Mouse (Mus musculus) stomach, postnatal 0 days (tissue): ENCODE data around the gene Prmt1. TPM values are rescaled to one million over a fixed set of nuclear protein-coding genes. Genes with fewer than 3 reads are reported as not detected.
A peak's percentile ranks its signal among the peaks of the same experiment; 100 is the strongest.

Experiments
- ATAC-seq: fragments of 200-750 bp; cut with Nextera tagmentation; 2 replicates; pipeline ENCODE4 v1.8.0; 2017; ENCODE audit not compliant: low FRiP score, low TSS enrichment
- DNase-seq: peaks from one replicate; pipeline ENCODE4 v3.0.0-alpha.2; 2016; ENCODE audit warnings: low spot score
- H3K27ac ChIP-seq: fragments of 300-500 bp; sonication (generic); replicated peaks from 2 replicates; pipeline ENCODE4 v1.5.1; 2014; ENCODE audit warnings: mild to moderate bottlenecking, control low read depth
- H3K27me3 ChIP-seq: fragments of 300-500 bp; sonication (generic); 2 replicates; pipeline ENCODE4 v1.6.1; 2014; ENCODE audit warnings: low read length; ENCODE audit not compliant: control insufficient read depth, insufficient read depth
- H3K36me3 ChIP-seq: fragments of 300-500 bp; sonication (generic); 2 replicates; pipeline ENCODE4 v1.6.1; 2014; ENCODE audit warnings: low read length, mixed read lengths; ENCODE audit not compliant: control insufficient read depth, insufficient read depth
- H3K4me1 ChIP-seq: fragments of 300-500 bp; sonication (generic); replicated peaks from 2 replicates; pipeline ENCODE4 v1.6.1; 2014; ENCODE audit warnings: antibody characterized with exemption; ENCODE audit not compliant: control insufficient read depth, insufficient read depth
- H3K4me2 ChIP-seq: fragments of 300-500 bp; sonication (generic); replicated peaks from 2 replicates; pipeline ENCODE4 v1.6.1; 2014; ENCODE audit warnings: low read depth, mild to moderate bottlenecking, control low read depth, moderate library complexity
- H3K4me3 ChIP-seq: fragments of 300-500 bp; sonication (generic); 2 replicates; pipeline ENCODE4 v1.5.1; 2014; ENCODE audit warnings: low read depth, low read length, control low read depth
- H3K9ac ChIP-seq: fragments of 300-500 bp; sonication (generic); 2 replicates; pipeline ENCODE4 v1.6.1; 2014; ENCODE audit warnings: mild to moderate bottlenecking, low read length, control low read depth, mixed read lengths
- H3K9me3 ChIP-seq: fragments of 300-500 bp; sonication (generic); 2 replicates; pipeline ENCODE4 v1.6.1; 2016; ENCODE audit warnings: low read length; ENCODE audit not compliant: control insufficient read depth
- CTCF ChIP-seq: IDR thresholded peaks from 2 replicates; pipeline ENCODE4 v1.5.1; 2016; ENCODE audit warnings: antibody characterized with exemption, low read depth, mild to moderate bottlenecking, moderate library complexity
- EP300 ChIP-seq: optimal IDR thresholded peaks from 2 replicates; pipeline ENCODE3; 2016; ENCODE audit warnings: antibody characterized with exemption
- WGBS: fragments of 180-500 bp; shearing (Covaris S2); extraction: QIAGEN DNeasy Blood & Tissue Kit; methylation state at CpG from one replicate; pipeline ENCODE4 v1.1.7; 2014; 5-methylcytosine and 5-hydroxymethylcytosine counted together
- polyA plus RNA-seq: library from polyadenylated mRNA; unstranded; fragments of >200 nt; fragmentation: Nextera tagmentation; extraction: Ambion mirVana; gene quantifications from 2 replicates; pipeline ENCODE4 v1.2.1, GENCODE M21; 2015

Prmt1 gene
- polyA plus RNA-seq, 1 experiment from 2014 or later, result 185 TPM

GRCm38 (mm10) chr7:44981539-44981938, 4.8 kb downstream of the Prmt1 start:
- DNase-seq, result no peak
- TF ChIP-seq EP300 (no peak), CTCF (no peak)
- no peak for ATAC-seq
- no peaks in the 10 kb centered on the region for H3K27me3 ChIP-seq
- no peak overlapping the region for H3K4me2 ChIP-seq
- no peaks in the 10 kb centered on the region for H3K4me1 ChIP-seq
- WGBS, result 97% methylated on average over 8 of the region's 8 CpGs
- no peak overlapping the region for H3K4me3 ChIP-seq
- peaks cover 30% of the 10 kb centered on the region for H3K36me3 ChIP-seq
- no peak overlapping the region for H3K27ac ChIP-seq
- no peak overlapping the region for H3K9ac ChIP-seq
- no peaks in the 10 kb centered on the region for H3K9me3 ChIP-seq

GRCm38 (mm10) chr7:44978300-44978699, 8.1 kb downstream of the Prmt1 start:
- TF ChIP-seq CTCF (peak; percentile 32; the same call in 1 of the 2 replicates), EP300 (no peak)
- no peak overlapping the region for H3K4me3 ChIP-seq
- ATAC-seq (no peak), DNase-seq (no peak)
- H3K9ac ChIP-seq, result no peak overlapping the region
- no peak overlapping the region for H3K4me2 ChIP-seq
- peaks cover 30% of the 10 kb centered on the region for H3K36me3 ChIP-seq
- 81% methylated on average over 3 of the region's 3 CpGs for WGBS
- no peaks in the 10 kb centered on the region for H3K9me3 ChIP-seq
- H3K27ac ChIP-seq, result no peak overlapping the region
- no peaks in the 10 kb centered on the region for H3K27me3 ChIP-seq
- H3K4me1 ChIP-seq, result no peaks in the 10 kb centered on the region

- DNase-seq (no peak), ATAC-seq (no peak)
- no peaks in the 10 kb centered on the region for H3K4me1 ChIP-seq
- no peak overlapping the region for H3K4me2 ChIP-seq
- 14% methylated on average over 6 of the region's 6 CpGs for WGBS
- TF ChIP-seq CTCF, result no peak
- TF ChIP-seq EP300, result no peak
- 0 out of 2 replicates have a peak overlapping the region, but pooled peaks have one; percentile 9 for H3K9ac ChIP-seq
- H3K27me3 ChIP-seq, result no peaks in the 10 kb centered on the region
- H3K9me3 ChIP-seq, result no peaks in the 10 kb centered on the region
- H3K36me3 ChIP-seq, result peaks cover 15% of the 10 kb centered on the region
- no peak overlapping the region; the same call in 1 of the 2 replicates for H3K27ac ChIP-seq
- no peak overlapping the region for H3K4me3 ChIP-seq
Measured at GRCm38 (mm10) chr7:44975117-44975419, 11.3 kb downstream of the Prmt1 start.

- TF ChIP-seq CTCF (peak; percentile 24; the same call in 1 of the 2 replicates), EP300 (no peak)
- 4% methylated on average over 22 of the region's 22 CpGs for WGBS
- H3K4me3 ChIP-seq, result peak within 1 kb of the TSS; percentile 46
- peak within 1 kb of the TSS; percentile 56 for H3K4me2 ChIP-seq
- DNase-seq, result peak; percentile 76
- ATAC-seq, result peak; percentile 14; the same call in 1 of the 2 replicates
- peak within 1 kb of the TSS; percentile 51 for H3K9ac ChIP-seq
- no peaks in the 10 kb centered on the region for H3K9me3 ChIP-seq
- H3K4me1 ChIP-seq, result no peaks in the 10 kb centered on the region
- peak within 1 kb of the TSS; percentile 40 for H3K27ac ChIP-seq
- peaks cover 15% of the 10 kb centered on the region for H3K36me3 ChIP-seq
- H3K27me3 ChIP-seq, result no peaks in the 10 kb centered on the region
Measured at GRCm38 (mm10) chr7:44974383-44975116, 11.8 kb downstream of the Prmt1 start, which contains the start of gene Cpt1c. Gene Cpt1c, minus strand, starts transcription at chr7:44974851.

- DNase-seq (no peak), ATAC-seq (no peak)
- TF ChIP-seq CTCF (no peak), EP300 (no peak)
- Histone ChIP-seq H3K27me3 (no peaks in the 10 kb centered on the region), H3K9me3 (no peaks in the 10 kb centered on the region), H3K4me1 (no peaks in the 10 kb centered on the region), H3K4me3 (peak overlapping the region; percentile 46), H3K9ac (peak overlapping the region; percentile 51), H3K4me2 (peak overlapping the region; percentile 56), H3K36me3 (peaks cover 10% of the 10 kb centered on the region), H3K27ac (0 out of 2 replicates have a peak overlapping the region, but pooled peaks have one; percentile 40)
- WGBS, result 41% methylated on average over 14 of the region's 14 CpGs
Measured at GRCm38 (mm10) chr7:44973415-44974130, 12.8 kb downstream of the Prmt1 start.
